Mouse (Mus musculus) intestine, embryonic 16.5 days (tissue): ENCODE results near the gene Tmem202. TPM values are rescaled to one million over a fixed set of nuclear protein-coding genes. Genes with fewer than 3 reads are reported as not detected.

Source experiments
- ATAC-seq: fragments of 200-750 bp; cut with Nextera tagmentation; 2 replicates; pipeline ENCODE4 v1.8.0; 2017; ENCODE audit warnings: moderate TSS enrichment, moderate library complexity
- H3K27ac ChIP-seq: fragments of 300-500 bp; sonication (generic); 2 replicates; pipeline ENCODE4 v1.5.1; 2014; ENCODE audit warnings: mild to moderate bottlenecking, low read length
- H3K27me3 ChIP-seq: fragments of 300-500 bp; sonication (generic); replicated peaks from 2 replicates; pipeline ENCODE4 v1.6.1; 2014; ENCODE audit warnings: low read length, control low read depth, mixed read lengths; ENCODE audit not compliant: control insufficient read depth, insufficient read depth
- H3K36me3 ChIP-seq: fragments of 300-500 bp; sonication (generic); 2 replicates; pipeline ENCODE4 v1.6.1; 2014; ENCODE audit warnings: low read length, control low read depth; ENCODE audit not compliant: control insufficient read depth, insufficient read depth
- H3K4me1 ChIP-seq: fragments of 300-500 bp; sonication (generic); 2 replicates; pipeline ENCODE4 v1.6.1; 2014; ENCODE audit warnings: low read length, control low read depth, mixed read lengths; ENCODE audit not compliant: control insufficient read depth, insufficient read depth
- H3K4me2 ChIP-seq: fragments of 300-500 bp; sonication (generic); 2 replicates; pipeline ENCODE4 v1.6.1; 2014; ENCODE audit warnings: low read depth, low read length, control low read depth
- H3K4me3 ChIP-seq: fragments of 300-500 bp; sonication (generic); 2 replicates; pipeline ENCODE4 v1.5.1; 2014; ENCODE audit warnings: mild to moderate bottlenecking, low read length
- H3K9ac ChIP-seq: fragments of 300-500 bp; sonication (generic); 2 replicates; pipeline ENCODE4 v1.6.1; 2014; ENCODE audit warnings: low read depth, low read length
- H3K9me3 ChIP-seq: fragments of 300-500 bp; sonication (generic); 2 replicates; pipeline ENCODE4 v1.6.1; 2016; ENCODE audit warnings: low read length, control low read depth; ENCODE audit not compliant: control insufficient read depth
- WGBS: fragments of 180-500 bp; shearing (Covaris S2); extraction: QIAGEN DNeasy Blood & Tissue Kit; methylation state at CpG from one replicate; pipeline ENCODE4 v1.1.7; 2014; 5-methylcytosine and 5-hydroxymethylcytosine counted together
- polyA plus RNA-seq: library from polyadenylated mRNA; unstranded; fragments of >200 nt; fragmentation: Nextera tagmentation; extraction: Ambion mirVana; gene quantifications from 2 replicates; pipeline ENCODE4 v1.2.1, GENCODE M21; 2015

Gene Tmem202
- 0.50 and 0.60 TPM in 2 replicates for polyA plus RNA-seq

- Histone ChIP-seq H3K4me3 (peak within 1 kb of the TSS; percentile 60), H3K27ac (peak within 1 kb of the TSS; percentile 40), H3K4me1 (peaks cover 16% of the 10 kb centered on the region), H3K9ac (peak within 1 kb of the TSS; percentile 81), H3K9me3 (no peaks in the 10 kb centered on the region), H3K27me3 (no peaks in the 10 kb centered on the region), H3K36me3 (no peaks in the 10 kb centered on the region), H3K4me2 (peak within 1 kb of the TSS; percentile 87)
- WGBS, result 1% methylated on average over 55 of the region's 55 CpGs
- peak; percentile 83 for ATAC-seq
Measured at GRCm38 (mm10) chr9:59539441-59540137, at the start of gene Tmem202, which contains the start of gene Hexa. TSS of gene Tmem202 (minus strand) at chr9:59539847. TSS of gene Hexa (plus strand) at chr9:59539540.

GRCm38 (mm10) chr9:59588710-59589671 is 49.3 kb upstream of the Tmem202 start:
- no peaks in the 10 kb centered on the region for H3K9me3 ChIP-seq
- H3K4me3 ChIP-seq, result no peak overlapping the region
- no peak overlapping the region for H3K4me2 ChIP-seq
- H3K36me3 ChIP-seq, result no peaks in the 10 kb centered on the region
- no peak for ATAC-seq
- no peaks in the 10 kb centered on the region for H3K27me3 ChIP-seq
- H3K9ac ChIP-seq, result no peak overlapping the region
- 44% methylated on average over 12 of the region's 12 CpGs for WGBS
- H3K27ac ChIP-seq, result no peak overlapping the region
- 0 out of 2 replicates have a peak, but pooled peaks cover 4% of the 10 kb centered on the region for H3K4me1 ChIP-seq

GRCm38 (mm10) chr9:59588252-59588651 is 48.6 kb upstream of the Tmem202 start:
- no peaks in the 10 kb centered on the region for H3K9me3 ChIP-seq
- H3K4me2 ChIP-seq, result no peak overlapping the region
- 0 out of 2 replicates have a peak, but pooled peaks cover 4% of the 10 kb centered on the region for H3K4me1 ChIP-seq
- no peaks in the 10 kb centered on the region for H3K27me3 ChIP-seq
- H3K27ac ChIP-seq, result no peak overlapping the region
- no peak for ATAC-seq
- H3K4me3 ChIP-seq, result no peak overlapping the region
- no peaks in the 10 kb centered on the region for H3K36me3 ChIP-seq
- WGBS, result 66% methylated on average over 5 of the region's 5 CpGs
- H3K9ac ChIP-seq, result no peak overlapping the region

GRCm38 (mm10) chr9:59584871-59585308 is 45.2 kb upstream of the Tmem202 start:
- no peak overlapping the region for H3K9ac ChIP-seq
- H3K36me3 ChIP-seq, result no peaks in the 10 kb centered on the region
- 0 out of 2 replicates have a peak, but pooled peaks cover 4% of the 10 kb centered on the region for H3K4me1 ChIP-seq
- H3K4me3 ChIP-seq, result peak overlapping the region; percentile 38
- H3K9me3 ChIP-seq, result no peaks in the 10 kb centered on the region
- no peak overlapping the region for H3K27ac ChIP-seq
- peak overlapping the region; percentile 59 for H3K4me2 ChIP-seq
- WGBS, result 4% methylated on average over 13 of the region's 13 CpGs
- peak; percentile 73 for ATAC-seq
- no peaks in the 10 kb centered on the region for H3K27me3 ChIP-seq

GRCm38 (mm10) chr9:59578505-59578867 is 38.8 kb upstream of the Tmem202 start:
- H3K4me2 ChIP-seq, result peak overlapping the region; percentile 78
- no peak; the same call in 1 of the 2 replicates for ATAC-seq
- WGBS, result 1% methylated on average over 19 of the region's 20 CpGs
- no peak overlapping the region for H3K27ac ChIP-seq
- H3K9ac ChIP-seq, result no peak overlapping the region; the same call in 1 of the 2 replicates
- peaks cover 9% of the 10 kb centered on the region for H3K4me1 ChIP-seq
- no peaks in the 10 kb centered on the region for H3K27me3 ChIP-seq
- H3K36me3 ChIP-seq, result no peaks in the 10 kb centered on the region
- peak overlapping the region; percentile 54 for H3K4me3 ChIP-seq
- no peaks in the 10 kb centered on the region for H3K9me3 ChIP-seq

- Histone ChIP-seq H3K4me1 (peaks cover 9% of the 10 kb centered on the region), H3K4me2 (peak within 1 kb of the TSS; percentile 78), H3K27ac (no peak within 1 kb of the TSS), H3K36me3 (no peaks in the 10 kb centered on the region), H3K9ac (no peak within 1 kb of the TSS; the same call in 1 of the 2 replicates), H3K9me3 (no peaks in the 10 kb centered on the region), H3K27me3 (no peaks in the 10 kb centered on the region), H3K4me3 (peak within 1 kb of the TSS; percentile 54)
- ATAC-seq, result peak; percentile 98
- under 1% methylated on average over 59 of the region's 61 CpGs for WGBS
Measured at GRCm38 (mm10) chr9:59577844-59578504, 38.3 kb upstream of the Tmem202 start, which contains the start of gene Celf6. TSS of gene Celf6 (plus strand) at chr9:59577917.

- no peak for ATAC-seq
- H3K4me3 ChIP-seq, result peak overlapping the region; percentile 54
- WGBS, result 14% methylated on average over 13 of the region's 13 CpGs
- H3K27ac ChIP-seq, result no peak overlapping the region
- peaks cover 9% of the 10 kb centered on the region for H3K4me1 ChIP-seq
- no peak overlapping the region for H3K9ac ChIP-seq
- no peaks in the 10 kb centered on the region for H3K36me3 ChIP-seq
- peak overlapping the region; percentile 78 for H3K4me2 ChIP-seq
- no peaks in the 10 kb centered on the region for H3K9me3 ChIP-seq
- no peaks in the 10 kb centered on the region for H3K27me3 ChIP-seq
Measured at GRCm38 (mm10) chr9:59577401-59577800, 37.8 kb upstream of the Tmem202 start.

GRCm38 (mm10) chr9:59571852-59572251 is 32.2 kb upstream of the Tmem202 start:
- H3K27me3 ChIP-seq, result no peaks in the 10 kb centered on the region
- 78% methylated on average over 2 of the region's 2 CpGs for WGBS
- no peaks in the 10 kb centered on the region for H3K9me3 ChIP-seq
- no peaks in the 10 kb centered on the region for H3K4me1 ChIP-seq
- H3K9ac ChIP-seq, result no peak overlapping the region
- ATAC-seq, result no peak
- H3K4me3 ChIP-seq, result no peak overlapping the region
- H3K4me2 ChIP-seq, result no peak overlapping the region
- no peak overlapping the region for H3K27ac ChIP-seq
- no peaks in the 10 kb centered on the region for H3K36me3 ChIP-seq
